Mouse (Mus musculus): Measurements from ENCODE around the gene Tex2. TPM values are rescaled to one million over a fixed set of nuclear protein-coding genes. Genes with fewer than 3 reads are reported as not detected.
"Not testable (repeated sequence)": the region's sequence is repeated elsewhere in the genome, so short reads cannot be mapped to it uniquely, and the experiment has no call there.

The Tex2 gene
- polyA plus RNA-seq, 1 experiment from 2014 or later = 8.3 TPM

GRCm38 (mm10) chr11:106597737-106598330, 15.4 kb downstream of the Tex2 start:
- no peaks in the 10 kb centered on the region for H3K9me3 ChIP-seq
- WGBS = 70% methylated on average over 10 of the region's 10 CpGs

GRCm38 (mm10) chr11:106591183-106591582, 22.0 kb downstream of the Tex2 start:
- H3K4me1 ChIP-seq = peaks cover 19% of the 10 kb centered on the region
- no peaks in the 10 kb centered on the region for H3K27me3 ChIP-seq
- H3K9me3 ChIP-seq = no peaks in the 10 kb centered on the region
- H3K4me3 ChIP-seq = no peak overlapping the region
- no peak overlapping the region for H3K27ac ChIP-seq
- H3K4me2 ChIP-seq (replicated peaks) = no peak overlapping the region
- no peak for ATAC-seq (ENCODE audit: insufficient number of reproducible peaks, insufficient read depth, low FRiP score, low TSS enrichment)
- no peak overlapping the region for H3K9ac ChIP-seq
- H3K36me3 ChIP-seq = no peaks in the 10 kb centered on the region
- 87% methylated on average over 11 of the region's 11 CpGs for WGBS

More at GRCm38 (mm10) chr11:106597737-106598330, 15.4 kb downstream of the Tex2 start:
- Histone ChIP-seq H3K27ac (no peak overlapping the region), H3K9ac (no peak overlapping the region), H3K4me1 (peaks cover 8% of the 10 kb centered on the region; the same call in 1 of the 2 replicates), H3K4me3 (no peak overlapping the region), H3K36me3 (no peaks in the 10 kb centered on the region), H3K4me2 (replicated peaks) (no peak overlapping the region), H3K27me3 (no peaks in the 10 kb centered on the region)
- no peak for ATAC-seq (ENCODE audit: insufficient number of reproducible peaks, insufficient read depth, low FRiP score, low TSS enrichment)

DNA sequence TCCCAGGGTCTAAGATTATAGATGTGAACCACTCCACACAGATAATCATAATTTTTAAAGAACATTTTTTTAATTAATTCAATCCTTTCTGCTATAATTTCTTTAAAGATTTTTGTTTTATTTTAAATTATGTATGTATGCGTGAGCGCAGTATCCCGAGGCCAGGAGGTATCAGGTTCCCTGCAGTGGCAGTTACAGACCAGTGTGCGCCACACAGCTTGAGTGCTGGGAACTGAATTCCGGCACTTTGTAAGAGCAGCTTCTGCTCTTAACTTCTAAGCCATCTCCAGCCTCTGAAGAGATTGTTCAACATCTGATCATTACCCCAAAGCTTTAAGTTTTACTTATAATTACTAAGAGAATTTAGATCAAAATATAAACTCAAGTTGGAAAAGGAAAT, 23.1 kb downstream of the Tex2 start:
- 0 out of 2 replicates have a peak, but pooled peaks have one; percentile 69 for ATAC-seq (ENCODE audit: insufficient number of reproducible peaks, insufficient read depth, low FRiP score, low TSS enrichment)
- 19% methylated on average over 5 of the region's 5 CpGs for WGBS
- H3K27me3 ChIP-seq = no peaks in the 10 kb centered on the region
- H3K9ac ChIP-seq = no peak overlapping the region
- no peaks in the 10 kb centered on the region for H3K36me3 ChIP-seq
- no peak overlapping the region for H3K4me2 ChIP-seq (replicated peaks)
- H3K9me3 ChIP-seq = no peaks in the 10 kb centered on the region
- H3K4me3 ChIP-seq = no peak overlapping the region
- peaks cover 14% of the 10 kb centered on the region for H3K4me1 ChIP-seq
- no peak overlapping the region for H3K27ac ChIP-seq

GRCm38 (mm10) chr11:106588781-106589180, 24.4 kb downstream of the Tex2 start:
- no peaks in the 10 kb centered on the region for H3K27me3 ChIP-seq
- H3K4me2 ChIP-seq (replicated peaks) = no peak overlapping the region
- ATAC-seq (ENCODE audit: insufficient number of reproducible peaks, insufficient read depth, low FRiP score, low TSS enrichment) = no peak
- H3K9me3 ChIP-seq = no peaks in the 10 kb centered on the region
- H3K36me3 ChIP-seq = no peaks in the 10 kb centered on the region
- peaks cover 14% of the 10 kb centered on the region for H3K4me1 ChIP-seq
- H3K27ac ChIP-seq = no peak overlapping the region
- H3K4me3 ChIP-seq = no peak overlapping the region
- 25% methylated on average over 8 of the region's 8 CpGs for WGBS
- H3K9ac ChIP-seq = no peak overlapping the region

DNA sequence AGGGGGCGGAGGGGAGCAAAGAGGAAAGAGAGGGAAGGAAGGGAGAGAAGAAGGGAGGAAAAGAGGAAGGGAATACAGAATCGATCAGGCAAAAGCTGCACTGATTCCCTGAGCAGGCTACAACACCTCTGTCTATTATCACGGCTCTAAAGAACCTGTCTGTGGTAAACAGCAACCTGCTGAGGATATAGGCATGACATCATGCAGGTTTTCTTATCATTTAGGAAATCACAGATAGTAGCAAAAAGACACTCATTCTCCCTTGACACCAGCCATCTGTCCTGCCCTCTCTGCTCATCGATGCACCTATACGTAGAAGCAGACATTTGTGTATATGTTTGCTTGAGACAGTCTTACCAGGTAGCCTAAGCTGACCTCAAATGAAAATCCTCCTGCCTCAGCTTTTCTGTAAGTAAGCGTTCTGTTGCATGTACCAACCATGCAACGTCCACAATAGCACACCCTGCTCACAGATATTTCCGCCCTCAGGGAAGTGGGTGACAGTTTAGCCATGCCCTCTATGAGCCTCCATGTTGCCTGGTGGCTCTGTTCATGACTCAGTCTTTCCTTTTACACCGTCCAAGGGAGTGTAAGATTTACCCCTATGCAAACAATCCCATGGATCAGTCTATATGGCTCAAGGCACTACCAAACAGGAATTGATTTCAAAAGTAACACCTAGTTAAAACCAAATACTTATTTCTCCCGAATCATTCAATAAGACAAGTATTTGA, 25.3 kb downstream of the Tex2 start:
- no peak for ATAC-seq (ENCODE audit: insufficient number of reproducible peaks, insufficient read depth, low FRiP score, low TSS enrichment)
- Histone ChIP-seq H3K9ac (no peak overlapping the region), H3K27me3 (no peaks in the 10 kb centered on the region), H3K27ac (no peak overlapping the region), H3K4me1 (peaks cover 14% of the 10 kb centered on the region), H3K4me3 (no peak overlapping the region), H3K9me3 (no peaks in the 10 kb centered on the region), H3K36me3 (no peaks in the 10 kb centered on the region), H3K4me2 (replicated peaks) (no peak overlapping the region)
- 81% methylated on average over 10 of the region's 10 CpGs for WGBS

GRCm38 (mm10) chr11:106583801-106584200, 29.4 kb downstream of the Tex2 start:
- Histone ChIP-seq H3K4me1 (peaks cover 5% of the 10 kb centered on the region), H3K9ac (no peak overlapping the region), H3K36me3 (no peaks in the 10 kb centered on the region), H3K27me3 (no peaks in the 10 kb centered on the region), H3K4me2 (replicated peaks) (no peak overlapping the region), H3K27ac (no peak overlapping the region), H3K4me3 (no peak overlapping the region), H3K9me3 (no peaks in the 10 kb centered on the region)
- WGBS = 100% methylated on average over 1 of the region's 1 CpGs
- ATAC-seq (ENCODE audit: insufficient number of reproducible peaks, insufficient read depth, low FRiP score, low TSS enrichment) = no peak

GRCm38 (mm10) chr11:106581357-106581756, 31.9 kb downstream of the Tex2 start:
- Histone ChIP-seq H3K36me3 (no peaks in the 10 kb centered on the region), H3K4me1 (no peaks in the 10 kb centered on the region), H3K27me3 (no peaks in the 10 kb centered on the region), H3K9me3 (no peaks in the 10 kb centered on the region), H3K4me2 (replicated peaks) (no peak overlapping the region), H3K27ac (no peak overlapping the region), H3K9ac (no peak overlapping the region), H3K4me3 (no peak overlapping the region)
- WGBS = 92% methylated on average over 10 of the region's 10 CpGs
- no peak for ATAC-seq (ENCODE audit: insufficient number of reproducible peaks, insufficient read depth, low FRiP score, low TSS enrichment)

GRCm38 (mm10) chr11:106580468-106580867, 32.8 kb downstream of the Tex2 start:
- no peak overlapping the region for H3K9ac ChIP-seq
- no peak overlapping the region for H3K4me2 ChIP-seq (replicated peaks)
- H3K27ac ChIP-seq = no peak overlapping the region
- H3K4me3 ChIP-seq = no peak overlapping the region
- ATAC-seq (ENCODE audit: insufficient number of reproducible peaks, insufficient read depth, low FRiP score, low TSS enrichment) = no peak
- WGBS = 87% methylated on average over 8 of the region's 8 CpGs
- H3K36me3 ChIP-seq = no peaks in the 10 kb centered on the region
- no peaks in the 10 kb centered on the region for H3K27me3 ChIP-seq
- no peaks in the 10 kb centered on the region for H3K4me1 ChIP-seq
- H3K9me3 ChIP-seq = no peaks in the 10 kb centered on the region

DNA sequence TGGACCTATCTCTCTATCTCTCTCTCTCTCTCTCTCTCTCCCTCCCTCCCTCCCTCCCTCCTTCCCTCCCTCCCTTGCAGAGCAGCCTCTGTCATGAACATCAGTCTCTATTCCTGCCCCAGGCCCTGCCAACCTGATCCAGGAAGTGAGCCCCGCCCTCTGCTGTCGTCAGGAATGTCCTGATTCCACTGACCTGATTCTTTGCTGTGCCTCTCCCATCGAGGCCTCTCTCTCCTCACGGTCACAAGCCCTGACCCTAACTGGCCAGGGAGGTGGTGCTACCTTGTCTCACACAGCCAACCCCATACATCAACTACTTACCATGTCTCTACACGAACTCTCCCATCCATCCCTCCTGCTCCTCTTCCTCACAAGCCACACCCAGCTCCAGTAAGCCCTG, 33.3 kb downstream of the Tex2 start:
- Histone ChIP-seq H3K4me2 (replicated peaks) (no peak overlapping the region), H3K9ac (no peak overlapping the region), H3K9me3 (no peaks in the 10 kb centered on the region), H3K4me1 (0 out of 2 replicates have a peak, but pooled peaks cover 3% of the 10 kb centered on the region), H3K27me3 (no peaks in the 10 kb centered on the region), H3K27ac (no peak overlapping the region), H3K4me3 (no peak overlapping the region), H3K36me3 (no peaks in the 10 kb centered on the region)
- 55% methylated on average over 5 of the region's 5 CpGs for WGBS
- ATAC-seq (ENCODE audit: insufficient number of reproducible peaks, insufficient read depth, low FRiP score, low TSS enrichment) = no peak

DNA sequence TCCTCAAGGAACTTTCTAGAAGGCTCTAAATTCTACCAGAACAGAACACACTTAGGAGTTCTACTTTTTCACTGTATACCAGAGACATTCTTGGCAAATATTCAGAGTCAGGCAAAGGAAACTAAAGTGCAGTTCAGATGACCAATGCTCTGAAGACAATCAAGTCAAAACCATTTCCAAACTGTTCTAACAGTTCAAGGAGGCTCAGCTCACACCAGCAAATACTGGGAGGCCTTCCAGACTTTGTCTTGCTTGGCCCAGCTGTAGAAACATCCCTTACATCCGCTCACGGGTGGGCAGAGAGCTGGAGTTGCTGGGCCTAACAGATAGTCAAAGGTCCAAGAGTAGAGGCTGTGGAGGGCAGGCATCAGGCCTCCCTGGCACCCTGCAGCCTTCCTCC, 34.1 kb downstream of the Tex2 start:
- Histone ChIP-seq H3K4me1 (0 out of 2 replicates have a peak, but pooled peaks cover 3% of the 10 kb centered on the region), H3K4me2 (replicated peaks) (no peak overlapping the region), H3K9ac (no peak overlapping the region), H3K9me3 (no peaks in the 10 kb centered on the region), H3K27ac (no peak overlapping the region), H3K27me3 (no peaks in the 10 kb centered on the region), H3K36me3 (no peaks in the 10 kb centered on the region), H3K4me3 (no peak overlapping the region)
- 92% methylated on average over 2 of the region's 2 CpGs for WGBS
- ATAC-seq (ENCODE audit: insufficient number of reproducible peaks, insufficient read depth, low FRiP score, low TSS enrichment) = no peak

GRCm38 (mm10) chr11:106577624-106578355, 35.4 kb downstream of the Tex2 start:
- not testable (repeated sequence) for H3K27me3 ChIP-seq; H3K4me3 ChIP-seq; H3K4me2 ChIP-seq (replicated peaks); H3K9ac ChIP-seq; ATAC-seq (ENCODE audit: insufficient number of reproducible peaks, insufficient read depth, low FRiP score, low TSS enrichment); H3K36me3 ChIP-seq; H3K27ac ChIP-seq; H3K9me3 ChIP-seq
- WGBS = 94% methylated on average over 10 of the region's 10 CpGs
- H3K4me1 ChIP-seq = peaks cover 12% of the 10 kb centered on the region

DNA sequence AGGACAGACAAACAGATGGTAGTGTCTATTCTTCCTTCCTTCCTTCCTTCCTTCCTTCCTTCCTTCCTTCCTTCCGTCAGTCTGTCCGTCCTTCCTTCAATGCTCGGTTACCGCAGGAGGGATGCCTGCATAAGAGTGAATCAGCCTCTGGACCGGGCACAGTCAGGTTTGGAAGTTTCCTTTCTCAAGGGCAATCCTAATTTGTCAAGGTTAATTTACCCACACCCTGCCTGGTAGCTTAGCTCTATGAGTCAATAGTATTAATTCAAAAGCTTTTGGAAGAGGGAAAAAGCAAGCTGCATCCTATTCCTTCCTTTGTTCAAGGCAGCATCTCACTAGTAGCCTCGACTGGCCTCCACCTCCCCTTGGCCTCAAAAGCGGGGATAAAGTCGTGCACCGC, 38.8 kb downstream of the Tex2 start:
- no peaks in the 10 kb centered on the region for H3K36me3 ChIP-seq
- H3K4me2 ChIP-seq (replicated peaks) = no peak overlapping the region
- WGBS = 85% methylated on average over 9 of the region's 9 CpGs
- no peak for ATAC-seq (ENCODE audit: insufficient number of reproducible peaks, insufficient read depth, low FRiP score, low TSS enrichment)
- peaks cover 27% of the 10 kb centered on the region for H3K4me1 ChIP-seq
- H3K27me3 ChIP-seq = no peaks in the 10 kb centered on the region
- no peak overlapping the region for H3K27ac ChIP-seq
- H3K9me3 ChIP-seq = no peaks in the 10 kb centered on the region
- H3K9ac ChIP-seq = no peak overlapping the region
- H3K4me3 ChIP-seq = no peak overlapping the region

All from embryonic facial prominence, embryonic 12.5 days (tissue).